Mouse (Mus musculus): ENCODE measurements around the gene 2810021J22Rik. TPM values are rescaled to one million over a fixed set of nuclear protein-coding genes. Genes with fewer than 3 reads are reported as not detected.

Gene 2810021J22Rik
- polyA plus RNA-seq, 1 experiment from 2014 or later, result 3.3 TPM

- Histone ChIP-seq H3K4me1 (no peaks in the 10 kb centered on the region), H3K4me3 (no peak overlapping the region), H3K9me3 (no peaks in the 10 kb centered on the region), H3K27me3 (replicated peaks) (no peaks in the 10 kb centered on the region), H3K27ac (replicated peaks) (no peak overlapping the region), H3K4me2 (no peak overlapping the region), H3K9ac (no peak overlapping the region), H3K36me3 (peaks cover 53% of the 10 kb centered on the region)
- no peak for ATAC-seq (ENCODE audit: extremely low read depth, insufficient number of reproducible peaks, low FRiP score, low TSS enrichment)
- 81% methylated on average over 8 of the region's 8 CpGs for WGBS
Measured at GRCm38 (mm10) chr11:58883756-58884155, 16.7 kb downstream of the 2810021J22Rik start.

GRCm38 (mm10) chr11:58890511-58890910, 23.5 kb downstream of the 2810021J22Rik start:
- peaks cover 68% of the 10 kb centered on the region for H3K36me3 ChIP-seq
- WGBS, result 83% methylated on average over 10 of the region's 10 CpGs

GRCm38 (mm10) chr11:58894456-58894855, 27.4 kb downstream of the 2810021J22Rik start:
- peaks cover 81% of the 10 kb centered on the region for H3K36me3 ChIP-seq
- no peak overlapping the region for H3K4me3 ChIP-seq
- H3K27me3 ChIP-seq (replicated peaks), result no peaks in the 10 kb centered on the region
- 86% methylated on average over 6 of the region's 6 CpGs for WGBS
- no peak overlapping the region for H3K4me2 ChIP-seq
- H3K27ac ChIP-seq (replicated peaks), result no peak overlapping the region
- H3K9me3 ChIP-seq, result no peaks in the 10 kb centered on the region
- no peaks in the 10 kb centered on the region for H3K4me1 ChIP-seq
- H3K9ac ChIP-seq, result no peak overlapping the region
- ATAC-seq (ENCODE audit: extremely low read depth, insufficient number of reproducible peaks, low FRiP score, low TSS enrichment), result no peak

More at GRCm38 (mm10) chr11:58890511-58890910, 23.5 kb downstream of the 2810021J22Rik start:
- Histone ChIP-seq H3K27me3 (replicated peaks) (no peaks in the 10 kb centered on the region), H3K4me3 (no peak overlapping the region), H3K9me3 (no peaks in the 10 kb centered on the region), H3K4me2 (no peak overlapping the region), H3K27ac (replicated peaks) (no peak overlapping the region), H3K9ac (no peak overlapping the region), H3K4me1 (no peaks in the 10 kb centered on the region)
- no peak for ATAC-seq (ENCODE audit: extremely low read depth, insufficient number of reproducible peaks, low FRiP score, low TSS enrichment)

- WGBS, result 84% methylated on average over 6 of the region's 6 CpGs
- H3K36me3 ChIP-seq, result peaks cover 79% of the 10 kb centered on the region
Measured at GRCm38 (mm10) chr11:58897485-58897884, 30.5 kb downstream of the 2810021J22Rik start.

DNA sequence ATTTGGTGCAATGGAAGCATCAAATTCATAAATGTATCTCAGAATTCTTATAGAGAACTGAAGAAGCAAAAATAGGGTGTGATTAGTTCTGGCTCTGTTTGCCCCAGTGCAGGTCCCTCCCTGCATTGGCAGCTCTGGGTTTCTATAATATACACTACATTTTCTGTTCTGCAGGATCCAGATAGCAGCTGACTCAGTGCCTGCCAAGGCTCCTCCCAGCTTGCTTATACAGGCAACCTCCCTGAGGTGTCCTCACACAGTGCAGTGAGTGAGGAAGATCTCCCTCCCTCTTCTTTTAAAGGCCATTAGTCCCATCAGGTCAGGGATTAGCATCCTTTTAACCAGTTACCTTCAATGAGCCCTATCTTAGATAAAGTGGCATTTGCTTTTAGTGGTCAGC, 34.1 kb downstream of the 2810021J22Rik start:
- Histone ChIP-seq H3K9ac (no peak overlapping the region), H3K9me3 (no peaks in the 10 kb centered on the region), H3K27me3 (replicated peaks) (no peaks in the 10 kb centered on the region), H3K27ac (replicated peaks) (no peak overlapping the region), H3K36me3 (peaks cover 49% of the 10 kb centered on the region), H3K4me2 (no peak overlapping the region), H3K4me3 (no peak overlapping the region), H3K4me1 (peaks cover 14% of the 10 kb centered on the region)
- no peak for ATAC-seq (ENCODE audit: extremely low read depth, insufficient number of reproducible peaks, low FRiP score, low TSS enrichment)

More at GRCm38 (mm10) chr11:58897485-58897884, 30.5 kb downstream of the 2810021J22Rik start:
- no peaks in the 10 kb centered on the region for H3K27me3 ChIP-seq (replicated peaks)
- H3K4me3 ChIP-seq, result no peak overlapping the region
- no peak overlapping the region for H3K27ac ChIP-seq (replicated peaks)
- H3K9me3 ChIP-seq, result no peaks in the 10 kb centered on the region
- ATAC-seq (ENCODE audit: extremely low read depth, insufficient number of reproducible peaks, low FRiP score, low TSS enrichment), result no peak
- H3K4me2 ChIP-seq, result no peak overlapping the region
- H3K4me1 ChIP-seq, result peaks cover 5% of the 10 kb centered on the region
- no peak overlapping the region for H3K9ac ChIP-seq

DNA sequence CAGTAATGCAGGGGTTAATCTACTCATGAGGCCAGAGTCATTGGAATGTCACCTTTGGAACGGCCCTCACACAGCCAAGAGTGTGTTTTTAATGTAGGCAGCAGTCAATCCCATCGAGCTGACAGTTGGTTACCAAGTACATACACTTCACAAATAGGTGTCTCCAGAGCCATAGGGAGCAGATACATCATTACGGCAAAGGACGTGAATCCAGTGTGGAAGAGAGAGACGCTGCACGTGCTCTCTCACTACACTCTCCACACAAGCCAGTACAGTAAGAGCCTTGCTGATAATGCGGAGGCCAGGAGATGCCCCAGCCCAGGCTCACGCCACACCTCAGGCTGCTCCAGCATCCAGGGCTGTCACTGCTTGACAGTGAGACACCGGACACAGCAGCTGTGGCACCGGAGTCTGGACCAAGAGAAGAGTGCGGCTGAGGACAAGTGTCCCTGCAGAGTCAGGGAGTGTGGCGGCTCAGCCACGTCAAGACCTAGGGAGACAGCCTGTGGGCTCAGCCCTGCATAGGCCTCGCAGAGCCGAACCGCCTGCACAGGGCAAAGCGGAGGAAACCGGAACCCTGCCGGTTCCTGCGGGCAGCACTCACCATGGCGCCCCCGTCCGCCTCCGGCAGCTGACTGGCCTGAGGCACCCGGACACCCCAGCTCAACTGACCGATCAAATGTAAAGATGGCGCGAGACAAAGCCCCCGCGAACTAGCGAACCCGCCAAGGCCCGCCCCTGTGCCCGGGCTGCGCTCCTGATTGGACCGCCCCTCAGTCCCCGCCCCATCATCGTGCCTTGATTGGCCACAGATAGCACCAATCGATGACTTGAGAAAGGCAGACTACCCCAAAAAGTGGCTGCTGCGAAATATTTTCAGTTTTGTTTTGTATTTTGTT, 36.7 kb downstream of the 2810021J22Rik start, which contains the start of gene Zfp39:
TSS of gene Zfp39 (minus strand) at position 715 of the 899 bp plus-strand sequence.
- WGBS, result under 1% methylated on average over 40 of the region's 40 CpGs
- Histone ChIP-seq H3K27me3 (replicated peaks) (no peaks in the 10 kb centered on the region), H3K36me3 (peaks cover 27% of the 10 kb centered on the region), H3K9me3 (no peaks in the 10 kb centered on the region), H3K9ac (peak within 1 kb of the TSS; percentile 89), H3K4me2 (peak within 1 kb of the TSS; percentile 82), H3K4me3 (peak within 1 kb of the TSS; percentile 77), H3K4me1 (peaks cover 14% of the 10 kb centered on the region), H3K27ac (replicated peaks) (peak within 1 kb of the TSS; percentile 92)
- ATAC-seq (ENCODE audit: extremely low read depth, insufficient number of reproducible peaks, low FRiP score, low TSS enrichment), result peak; percentile 92

DNA sequence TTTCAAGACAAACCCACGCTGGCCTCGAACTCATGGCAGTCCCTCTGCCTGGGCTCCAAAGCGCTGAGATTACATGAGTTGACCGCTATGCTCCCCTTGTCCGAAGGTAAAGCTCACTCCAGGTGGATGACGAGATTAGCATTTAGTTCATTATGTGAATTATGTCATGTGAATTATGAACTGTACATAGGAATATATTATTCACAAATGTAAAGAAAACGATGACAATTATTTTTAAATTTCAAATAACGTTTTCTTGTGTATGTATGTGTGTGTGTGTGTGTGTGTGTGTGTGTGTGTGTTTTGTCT, 37.3 kb downstream of the 2810021J22Rik start:
- peaks cover 14% of the 10 kb centered on the region for H3K4me1 ChIP-seq
- H3K36me3 ChIP-seq, result peaks cover 26% of the 10 kb centered on the region
- peak overlapping the region; percentile 77 for H3K4me3 ChIP-seq
- no peaks in the 10 kb centered on the region for H3K9me3 ChIP-seq
- H3K4me2 ChIP-seq, result peak overlapping the region; percentile 82
- peak overlapping the region; percentile 92 for H3K27ac ChIP-seq (replicated peaks)
- WGBS, result 3% methylated on average over 8 of the region's 8 CpGs
- no peaks in the 10 kb centered on the region for H3K27me3 ChIP-seq (replicated peaks)
- H3K9ac ChIP-seq, result peak overlapping the region; percentile 89
- no peak for ATAC-seq (ENCODE audit: extremely low read depth, insufficient number of reproducible peaks, low FRiP score, low TSS enrichment)

- no peak overlapping the region for H3K27ac ChIP-seq (replicated peaks)
- peak overlapping the region; percentile 82 for H3K4me2 ChIP-seq
- H3K9me3 ChIP-seq, result no peaks in the 10 kb centered on the region
- WGBS, result 42% methylated on average over 6 of the region's 6 CpGs
- no peak overlapping the region for H3K9ac ChIP-seq
- peak overlapping the region; percentile 77; the same call in 1 of the 2 replicates for H3K4me3 ChIP-seq
- H3K36me3 ChIP-seq, result peaks cover 24% of the 10 kb centered on the region
- H3K27me3 ChIP-seq (replicated peaks), result no peaks in the 10 kb centered on the region
- ATAC-seq (ENCODE audit: extremely low read depth, insufficient number of reproducible peaks, low FRiP score, low TSS enrichment), result no peak
- H3K4me1 ChIP-seq, result peaks cover 14% of the 10 kb centered on the region
Measured at GRCm38 (mm10) chr11:58904838-58905237, 37.8 kb downstream of the 2810021J22Rik start.

- Histone ChIP-seq H3K4me1 (peaks cover 11% of the 10 kb centered on the region), H3K4me2 (peak overlapping the region; percentile 79), H3K27ac (replicated peaks) (no peak overlapping the region), H3K9me3 (no peaks in the 10 kb centered on the region), H3K27me3 (replicated peaks) (peaks cover 11% of the 10 kb centered on the region), H3K9ac (no peak overlapping the region; the same call in 1 of the 2 replicates), H3K36me3 (no peaks in the 10 kb centered on the region), H3K4me3 (peak overlapping the region; percentile 51; the same call in 1 of the 2 replicates)
- ATAC-seq (ENCODE audit: extremely low read depth, insufficient number of reproducible peaks, low FRiP score, low TSS enrichment), result no peak
- WGBS, result 67% methylated on average over 1 of the region's 1 CpGs
Measured at GRCm38 (mm10) chr11:58913776-58914175, 46.8 kb downstream of the 2810021J22Rik start.

DNA sequence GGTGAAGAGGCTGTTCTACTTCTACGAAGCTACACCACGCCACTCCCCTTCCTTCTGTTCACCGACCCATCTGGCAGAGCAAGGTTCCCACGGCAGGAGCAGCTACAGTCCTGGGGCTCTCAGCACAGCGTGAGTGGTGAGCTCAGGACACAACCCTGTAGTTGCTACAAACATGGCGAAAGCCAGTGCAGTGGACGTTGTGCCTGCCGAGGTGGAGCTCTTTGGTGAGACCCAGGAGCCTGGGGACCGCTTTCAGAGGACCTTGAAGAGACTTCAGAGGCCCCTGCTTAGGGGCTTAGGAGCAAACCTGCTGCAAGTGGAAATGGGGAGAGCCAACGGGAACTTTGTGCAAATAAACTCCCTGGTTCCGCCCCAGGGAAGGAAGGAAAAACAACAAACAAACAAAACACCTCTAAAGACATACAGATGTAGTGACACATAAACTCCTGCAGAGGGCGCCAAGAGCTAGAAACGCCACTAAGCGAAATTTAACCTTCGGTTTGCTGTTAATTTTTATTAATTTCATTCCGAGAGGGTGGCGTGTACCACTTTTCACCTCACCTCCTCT, 47.5 kb downstream of the 2810021J22Rik start:
- WGBS, result 14% methylated on average over 17 of the region's 17 CpGs
- Histone ChIP-seq H3K27me3 (replicated peaks) (peaks cover 11% of the 10 kb centered on the region), H3K27ac (replicated peaks) (peak overlapping the region; percentile 26; the same call in 1 of the 2 replicates), H3K4me1 (peaks cover 13% of the 10 kb centered on the region), H3K9me3 (no peaks in the 10 kb centered on the region), H3K9ac (peak overlapping the region; percentile 80), H3K4me3 (peak overlapping the region; percentile 51), H3K4me2 (peak overlapping the region; percentile 79), H3K36me3 (no peaks in the 10 kb centered on the region)
- no peak; the same call in 1 of the 2 replicates for ATAC-seq (ENCODE audit: extremely low read depth, insufficient number of reproducible peaks, low FRiP score, low TSS enrichment)

GRCm38 (mm10) chr11:58916879-58917744, 50.1 kb downstream of the 2810021J22Rik start:
- no peak overlapping the region for H3K4me2 ChIP-seq
- no peaks in the 10 kb centered on the region for H3K36me3 ChIP-seq
- H3K4me1 ChIP-seq, result peaks cover 14% of the 10 kb centered on the region
- no peaks in the 10 kb centered on the region for H3K9me3 ChIP-seq
- peaks cover 16% of the 10 kb centered on the region for H3K27me3 ChIP-seq (replicated peaks)
- ATAC-seq (ENCODE audit: extremely low read depth, insufficient number of reproducible peaks, low FRiP score, low TSS enrichment), result no peak
- H3K4me3 ChIP-seq, result no peak overlapping the region
- no peak overlapping the region for H3K27ac ChIP-seq (replicated peaks)
- H3K9ac ChIP-seq, result no peak overlapping the region; the same call in 1 of the 2 replicates
- WGBS, result 46% methylated on average over 14 of the region's 14 CpGs

All from heart, embryonic 13.5 days (tissue).